Comparison of ENCODE assay signal across 8 mouse cellular contexts in genomic region chr3:114903924-114904438, GRCm38 (mm10). TPM values are rescaled to one million over a fixed set of nuclear protein-coding genes. Genes with fewer than 3 reads are reported as not detected.
A peak's percentile ranks its signal among the peaks of the same experiment; 100 is the strongest.
DNase-seq lines count a peak whose midpoint lies in the region; ATAC-seq lines count a peak whose summit lies in the region.

Olfm3 (plus strand) TSS chr3:114904078.

- peak within 1 kb of the TSS; percentile 57 for H3K4me2 ChIP-seq in heart, embryonic 11.5 days
- H3K4me2 ChIP-seq in liver, embryonic 11.5 days: 0 out of 2 replicates have a peak within 1 kb of the TSS, but pooled peaks have one; percentile 7

- no peaks in the 10 kb centered on the region for H3K9me3 ChIP-seq in heart, embryonic 11.5 days (replicated peaks; ENCODE audit: control insufficient read depth, low read length)
- H3K9me3 ChIP-seq in liver, embryonic 11.5 days (ENCODE audit: control insufficient read depth, low read length): no peaks in the 10 kb centered on the region

- H3K27ac ChIP-seq in heart, embryonic 11.5 days (ENCODE audit: low read depth, low read length): no peak within 1 kb of the TSS
- no peak within 1 kb of the TSS for H3K27ac ChIP-seq in liver, embryonic 11.5 days (ENCODE audit: low read depth, low read length)

- WGBS in heart, embryonic 11.5 days (ENCODE audit: insufficient replicate concordance): 6% methylated on average over 21 of the region's 21 CpGs
- 7% methylated on average over 21 of the region's 21 CpGs for WGBS in liver, embryonic 11.5 days

- H3K36me3 ChIP-seq in heart, embryonic 11.5 days (ENCODE audit: control insufficient read depth, insufficient read depth, low read length): no peaks in the 10 kb centered on the region
- no peaks in the 10 kb centered on the region for H3K36me3 ChIP-seq in liver, embryonic 11.5 days (ENCODE audit: control insufficient read depth, insufficient read depth, low read length)

- DNase-seq in urinary bladder, postnatal 14 days (ENCODE audit: low spot score): peak; percentile 4
- no peak for DNase-seq in urinary bladder, postnatal 10 days (ENCODE audit: low spot score)
- DNase-seq in kidney, postnatal 10 days: peak; percentile 67
- peak; percentile 70 for DNase-seq in liver, embryonic 11.5 days (ENCODE audit: low spot score)
- peak; percentile 32 for DNase-seq in right cerebral cortex, postnatal 14 days

- no peaks in the 10 kb centered on the region for H3K27me3 ChIP-seq in heart, embryonic 11.5 days (ENCODE audit: control insufficient read depth, insufficient read depth, low read length)
- no peaks in the 10 kb centered on the region for H3K27me3 ChIP-seq in liver, embryonic 11.5 days (replicated peaks; ENCODE audit: control insufficient read depth, insufficient read depth, low read length)

- H3K4me3 ChIP-seq in heart, embryonic 11.5 days (ENCODE audit: low read depth, low read length): peak within 1 kb of the TSS; percentile 10; the same call in 1 of the 2 replicates
- H3K4me3 ChIP-seq in liver, embryonic 11.5 days (ENCODE audit: low read depth, low read length): no peak within 1 kb of the TSS

- H3K9ac ChIP-seq in heart, embryonic 11.5 days (ENCODE audit: low read depth, low read length): no peak within 1 kb of the TSS
- H3K9ac ChIP-seq in liver, embryonic 11.5 days (ENCODE audit: low read depth, low read length): no peak within 1 kb of the TSS

- peak; percentile 97 for ATAC-seq in common myeloid progenitor, adult 5-6 weeks (replicated peaks; ENCODE audit: low read depth, poor library complexity, severe bottlenecking)
- peak; percentile 57; the same call in 1 of the 2 replicates for ATAC-seq in heart, embryonic 11.5 days (replicated peaks; ENCODE audit: insufficient number of reproducible peaks, low FRiP score, low TSS enrichment)
- ATAC-seq in liver, embryonic 11.5 days (replicated peaks; ENCODE audit: low FRiP score): peak; percentile 51
- no peak for ATAC-seq in monocyte, adult 5-6 weeks (replicated peaks; ENCODE audit: insufficient number of reproducible peaks, low FRiP score, low TSS enrichment, poor library complexity, severe bottlenecking)

- H3K4me1 ChIP-seq in heart, embryonic 11.5 days (ENCODE audit: control insufficient read depth, insufficient read depth, low read length): peaks cover 6% of the 10 kb centered on the region; the same call in 1 of the 2 replicates
- no peaks in the 10 kb centered on the region for H3K4me1 ChIP-seq in liver, embryonic 11.5 days (replicated peaks; ENCODE audit: control insufficient read depth, insufficient read depth, low read length)

RNA-seq across cellular contexts. Expression of gene Olfm3, which starts in this region (rescaled TPM):
- not detected in 2 replicates for total RNA-seq in common myeloid progenitor, adult 5-6 weeks (2017)
- polyA plus RNA-seq in heart, embryonic 11.5 days (2014; fragmentation: Nextera tagmentation; extraction: Ambion mirVana): 0.07 TPM in 1 of 2 replicates, not detected in the other
- 0.05 and 0.10 TPM in 2 replicates for polyA plus RNA-seq in liver, embryonic 11.5 days (2014; fragmentation: Nextera tagmentation; extraction: Ambion mirVana)
- total RNA-seq in monocyte, adult 5-6 weeks (2017): not detected in 3 replicates

Comparison
In these comparisons a context has a peak if more than half of its experiments do, and no peak if none do; other contexts are left out.
1. Peak in ATAC-seq in common myeloid progenitor, adult 5-6 weeks; RNA of the gene not detected or under 1 TPM.
2. Peak in ATAC-seq, H3K4me3 ChIP-seq and H3K4me2 ChIP-seq in heart, embryonic 11.5 days; RNA of the gene not detected or under 1 TPM.
3. Peak in DNase-seq, ATAC-seq and H3K4me2 ChIP-seq in liver, embryonic 11.5 days; RNA of the gene not detected or under 1 TPM.